Mouse (Mus musculus) frontal cortex, postnatal 36 days (tissue): ENCODE measurements around the gene Cox4i1.

Experiments
- DNase-seq, 2 experiments: peaks; one replicate each; pipeline ENCODE4 v3.0.0; 2022; ENCODE audit warnings: low spot score in 2 of 2

Gene Cox4i1

GRCm38 (mm10) chr8:120667561-120668373 lies at the start of gene Cox4i1, which contains the start of gene Gm27021:
Gene Cox4i1, plus strand, starts transcription at chr8:120668222.
Gene Gm27021, minus strand, starts transcription at chr8:120668079.
- peak; percentile 84 to 88 for DNase-seq

GRCm38 (mm10) chr8:120619235-120620180 lies 48.5 kb upstream of the Cox4i1 start:
- DNase-seq = peak; percentile 37 to 59

GRCm38 (mm10) chr8:120620441-120620840 lies 47.6 kb upstream of the Cox4i1 start:
- DNase-seq = no peak

GRCm38 (mm10) chr8:120622161-120622560 lies 45.9 kb upstream of the Cox4i1 start:
- DNase-seq = no peak

GRCm38 (mm10) chr8:120623608-120624007 lies 44.4 kb upstream of the Cox4i1 start:
- no peak for DNase-seq

GRCm38 (mm10) chr8:120626461-120626860 lies 41.6 kb upstream of the Cox4i1 start:
- DNase-seq = no peak

GRCm38 (mm10) chr8:120627298-120627697 lies 40.7 kb upstream of the Cox4i1 start:
- DNase-seq = no peak

GRCm38 (mm10) chr8:120630031-120630430 lies 38.0 kb upstream of the Cox4i1 start:
- DNase-seq = no peak

- DNase-seq = no peak
These were observed 37.2 kb upstream of the Cox4i1 start for GRCm38 (mm10) chr8:120630848-120631247.

GRCm38 (mm10) chr8:120631441-120632375 lies 36.3 kb upstream of the Cox4i1 start:
- peak in 1 of 2 experiments; percentile 13 for DNase-seq

GRCm38 (mm10) chr8:120632969-120633664 lies 34.9 kb upstream of the Cox4i1 start:
- DNase-seq = no peak

GRCm38 (mm10) chr8:120633665-120634271 lies 34.3 kb upstream of the Cox4i1 start:
- no peak for DNase-seq

GRCm38 (mm10) chr8:120634329-120634839 lies 33.6 kb upstream of the Cox4i1 start:
- DNase-seq = peak in 1 of 2 experiments; percentile 37

- no peak for DNase-seq
These were observed 26.8 kb upstream of the Cox4i1 start for GRCm38 (mm10) chr8:120641245-120641644.

GRCm38 (mm10) chr8:120642031-120642662 lies 25.9 kb upstream of the Cox4i1 start:
- DNase-seq = no peak

GRCm38 (mm10) chr8:120644663-120645062 lies 23.4 kb upstream of the Cox4i1 start:
- peak; percentile 66 to 70 for DNase-seq

GRCm38 (mm10) chr8:120647532-120647931 lies 20.5 kb upstream of the Cox4i1 start, which contains the start of gene 1190005I06Rik:
Gene 1190005I06Rik, minus strand, starts transcription at chr8:120647632.
- DNase-seq = no peak

GRCm38 (mm10) chr8:120656322-120657052 lies 11.5 kb upstream of the Cox4i1 start:
- DNase-seq = no peak

GRCm38 (mm10) chr8:120657415-120657814 lies 10.6 kb upstream of the Cox4i1 start:
- DNase-seq = no peak
